Mouse (Mus musculus) limb, embryonic 11.5 days (tissue): ENCODE measurements around the gene Ctnna3. TPM values are rescaled to one million over a fixed set of nuclear protein-coding genes. Genes with fewer than 3 reads are reported as not detected.
A peak's percentile ranks its signal among the peaks of the same experiment; 100 is the strongest.
"Not testable (repeated sequence)": the region's sequence is repeated elsewhere in the genome, so short reads cannot be mapped to it uniquely, and the experiment has no call there.

Source experiments
- ATAC-seq: fragments of 200-750 bp; cut with Nextera tagmentation; 2 replicates; pipeline ENCODE4 v1.8.0; 2017; ENCODE audit warnings: low read depth; ENCODE audit not compliant: insufficient number of reproducible peaks, low FRiP score, low TSS enrichment
- DNase-seq: peaks from one replicate; pipeline ENCODE4 v3.0.0-alpha.2; 2015; ENCODE audit warnings: low spot score
- H3K27ac ChIP-seq: fragments of 300-500 bp; sonication (generic); replicated peaks from 2 replicates; pipeline ENCODE4 v1.5.1; 2014; ENCODE audit warnings: low read depth, mild to moderate bottlenecking, low read length
- H3K27me3 ChIP-seq: fragments of 300-500 bp; sonication (generic); 2 replicates; pipeline ENCODE4 v1.6.1; 2014; ENCODE audit warnings: mild to moderate bottlenecking, low read length, mixed read lengths; ENCODE audit not compliant: control insufficient read depth, insufficient read depth
- H3K36me3 ChIP-seq: fragments of 300-500 bp; sonication (generic); 2 replicates; pipeline ENCODE4 v1.6.1; 2014; ENCODE audit warnings: mild to moderate bottlenecking, low read length, moderate library complexity, mixed read lengths; ENCODE audit not compliant: control insufficient read depth, insufficient read depth
- H3K4me1 ChIP-seq: fragments of 300-500 bp; sonication (generic); 2 replicates; pipeline ENCODE4 v1.6.1; 2014; ENCODE audit warnings: low read length, mixed read lengths; ENCODE audit not compliant: control insufficient read depth, insufficient read depth
- H3K4me2 ChIP-seq: fragments of 300-500 bp; sonication (generic); 2 replicates; pipeline ENCODE4 v1.6.1; 2014; ENCODE audit warnings: low read depth, mild to moderate bottlenecking, moderate library complexity; ENCODE audit not compliant: severe bottlenecking
- H3K4me3 ChIP-seq: fragments of 300-500 bp; sonication (generic); 2 replicates; pipeline ENCODE4 v1.5.1; 2014; ENCODE audit warnings: low read depth, low read length
- H3K9ac ChIP-seq: fragments of 300-500 bp; sonication (generic); 2 replicates; pipeline ENCODE4 v1.6.1; 2014; ENCODE audit warnings: mild to moderate bottlenecking, low read length
- H3K9me3 ChIP-seq: fragments of 300-500 bp; sonication (generic); 2 replicates; pipeline ENCODE4 v1.6.1; 2016; ENCODE audit warnings: low read length; ENCODE audit not compliant: control insufficient read depth
- WGBS: fragments of 180-500 bp; shearing (Covaris S2); extraction: QIAGEN DNeasy Blood & Tissue Kit; methylation state at CpG from one replicate; pipeline ENCODE4 v1.1.7; 2014; 5-methylcytosine and 5-hydroxymethylcytosine counted together
- polyA plus RNA-seq: library from polyadenylated mRNA; unstranded; fragments of >200 nt; fragmentation: Nextera tagmentation; extraction: Ambion mirVana; gene quantifications from 2 replicates; pipeline ENCODE4 v1.2.1, GENCODE M21; 2014

Ctnna3 gene
- polyA plus RNA-seq: 0.04 TPM in 1 of 2 replicates, not detected in the other

- under 1% methylated on average over 55 of the region's 55 CpGs for WGBS
- H3K9me3 ChIP-seq: no peaks in the 10 kb centered on the region
- H3K4me3 ChIP-seq: peak within 1 kb of the TSS; percentile 52
- DNase-seq (peak; percentile 95), ATAC-seq (peak; percentile 93)
- no peaks in the 10 kb centered on the region for H3K27me3 ChIP-seq
- peak within 1 kb of the TSS; percentile 40 for H3K4me2 ChIP-seq
- H3K9ac ChIP-seq: peak within 1 kb of the TSS; percentile 73
- H3K36me3 ChIP-seq: no peaks in the 10 kb centered on the region
- H3K4me1 ChIP-seq: no peaks in the 10 kb centered on the region
- H3K27ac ChIP-seq: peak within 1 kb of the TSS; percentile 24; the same call in 1 of the 2 replicates
Observed at GRCm38 (mm10) chr10:63429785-63430305, at the start of gene Ctnna3. Gene Ctnna3 (plus strand): TSS chr10:63430098.

- ATAC-seq (no peak), DNase-seq (peak; percentile 31)
- Histone ChIP-seq H3K27me3 (no peaks in the 10 kb centered on the region), H3K4me3 (peak within 1 kb of the TSS; percentile 44), H3K4me1 (no peaks in the 10 kb centered on the region; the same call in 1 of the 2 replicates), H3K4me2 (peak within 1 kb of the TSS; percentile 81), H3K27ac (no peak within 1 kb of the TSS), H3K36me3 (no peaks in the 10 kb centered on the region), H3K9ac (peak within 1 kb of the TSS; percentile 62), H3K9me3 (no peaks in the 10 kb centered on the region)
- 5% methylated on average over 24 of the region's 24 CpGs for WGBS
Observed at GRCm38 (mm10) chr10:63381498-63382280, 48.2 kb upstream of the Ctnna3 start, which contains the start of gene Sirt1. Gene Sirt1 (minus strand): TSS chr10:63381704.

DNA sequence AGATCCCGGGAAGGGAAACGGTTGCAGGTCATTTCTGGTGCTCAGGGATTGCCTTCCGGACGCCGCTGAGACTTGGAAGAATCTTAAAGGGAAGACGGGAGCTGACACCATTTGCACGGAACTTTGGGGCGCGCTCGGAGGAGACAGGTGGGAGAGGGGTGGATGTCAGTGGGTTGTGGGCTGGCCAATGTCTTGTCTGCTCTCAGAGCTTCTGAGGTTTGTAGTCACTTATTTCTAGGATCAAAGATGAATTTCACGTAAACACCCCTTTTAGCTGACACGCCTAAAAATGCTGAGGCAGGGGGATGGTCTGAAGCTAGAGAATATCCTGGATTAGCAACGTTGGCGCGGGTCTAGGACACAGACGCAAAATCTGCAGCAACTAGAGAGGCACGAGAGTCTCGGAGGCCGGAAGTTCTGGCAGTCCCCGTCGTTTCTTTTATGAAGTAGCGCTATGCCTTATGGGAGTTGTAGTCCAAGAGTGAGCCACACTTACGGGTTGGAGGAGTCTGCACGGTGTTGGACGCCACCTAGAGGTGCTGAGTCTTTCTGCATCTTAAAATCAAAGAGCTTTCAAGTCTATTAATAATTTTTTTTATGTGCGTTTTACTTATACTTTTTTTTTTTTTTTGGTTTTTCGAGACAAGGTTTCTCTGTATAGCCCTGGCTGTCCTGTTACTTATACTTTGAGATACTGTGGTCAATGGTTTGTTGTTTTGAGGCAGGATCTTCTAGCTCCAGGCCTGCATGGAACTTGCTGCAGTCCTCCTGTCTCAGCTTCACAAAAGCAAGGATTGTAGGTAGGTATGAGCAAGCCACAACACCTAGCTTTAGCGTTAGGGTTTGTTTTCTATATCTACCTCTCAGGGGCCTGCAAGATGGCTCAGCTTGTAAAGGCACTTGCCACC lies 47.3 kb upstream of the Ctnna3 start, which contains the start of gene Dnajc12:
Gene Dnajc12, plus strand, starts transcription at position 72 of the 908 bp plus-strand sequence.
- Histone ChIP-seq H3K4me3 (peak within 1 kb of the TSS; percentile 44), H3K9me3 (no peaks in the 10 kb centered on the region), H3K36me3 (no peaks in the 10 kb centered on the region), H3K4me2 (peak within 1 kb of the TSS; percentile 81), H3K9ac (peak within 1 kb of the TSS; percentile 62), H3K27ac (no peak within 1 kb of the TSS), H3K27me3 (no peaks in the 10 kb centered on the region), H3K4me1 (no peaks in the 10 kb centered on the region; the same call in 1 of the 2 replicates)
- DNase-seq (peak; percentile 88), ATAC-seq (peak; percentile 91)
- WGBS: under 1% methylated on average over 28 of the region's 28 CpGs

DNA sequence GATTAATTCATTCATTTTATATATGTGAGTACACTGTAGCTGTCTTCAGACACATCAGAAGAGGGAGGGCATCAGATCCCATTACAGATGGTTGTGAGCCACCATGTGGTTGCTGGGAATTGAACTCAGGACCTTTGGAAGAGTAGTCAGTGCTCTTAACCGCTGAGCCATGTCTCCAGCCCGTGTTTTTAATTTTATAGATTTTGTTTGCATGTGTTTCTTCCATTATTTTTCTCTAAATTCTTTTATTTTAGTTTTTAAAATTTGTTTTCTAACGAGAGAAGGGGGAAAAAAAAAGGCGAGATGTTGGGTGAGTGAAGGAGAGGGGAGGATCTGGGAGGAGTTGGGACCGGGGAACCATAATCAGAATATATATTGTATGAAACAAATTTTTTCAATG lies 44.0 kb upstream of the Ctnna3 start:
- H3K36me3 ChIP-seq, H3K27me3 ChIP-seq, ATAC-seq, H3K9me3 ChIP-seq, H3K9ac ChIP-seq, H3K4me1 ChIP-seq, H3K27ac ChIP-seq, DNase-seq: not testable (repeated sequence)
- Histone ChIP-seq H3K4me2 (peak overlapping the region; percentile 60), H3K4me3 (peak overlapping the region; percentile 40; the same call in 1 of the 2 replicates)
- WGBS: 35% methylated on average over 5 of the region's 5 CpGs

- WGBS: 0% methylated on average over 19 of the region's 19 CpGs
- Histone ChIP-seq H3K36me3 (no peaks in the 10 kb centered on the region), H3K4me2 (peak overlapping the region; percentile 60), H3K9me3 (no peaks in the 10 kb centered on the region), H3K27ac (no peak overlapping the region), H3K4me3 (peak overlapping the region; percentile 40), H3K4me1 (no peaks in the 10 kb centered on the region; the same call in 1 of the 2 replicates), H3K27me3 (no peaks in the 10 kb centered on the region), H3K9ac (peak overlapping the region; percentile 35; the same call in 1 of the 2 replicates)
- DNase-seq (peak; percentile 80), ATAC-seq (peak; percentile 64; the same call in 1 of the 2 replicates)
Observed at GRCm38 (mm10) chr10:63386444-63386843, 43.5 kb upstream of the Ctnna3 start.

- 4% methylated on average over 10 of the region's 10 CpGs for WGBS
- Histone ChIP-seq H3K9ac (no peak overlapping the region), H3K36me3 (no peaks in the 10 kb centered on the region), H3K4me3 (peak overlapping the region; percentile 40), H3K27me3 (no peaks in the 10 kb centered on the region), H3K9me3 (no peaks in the 10 kb centered on the region), H3K4me1 (no peaks in the 10 kb centered on the region), H3K27ac (no peak overlapping the region), H3K4me2 (peak overlapping the region; percentile 60)
- ATAC-seq (no peak), DNase-seq (no peak)
Observed at GRCm38 (mm10) chr10:63386991-63387390, 42.9 kb upstream of the Ctnna3 start.

DNA sequence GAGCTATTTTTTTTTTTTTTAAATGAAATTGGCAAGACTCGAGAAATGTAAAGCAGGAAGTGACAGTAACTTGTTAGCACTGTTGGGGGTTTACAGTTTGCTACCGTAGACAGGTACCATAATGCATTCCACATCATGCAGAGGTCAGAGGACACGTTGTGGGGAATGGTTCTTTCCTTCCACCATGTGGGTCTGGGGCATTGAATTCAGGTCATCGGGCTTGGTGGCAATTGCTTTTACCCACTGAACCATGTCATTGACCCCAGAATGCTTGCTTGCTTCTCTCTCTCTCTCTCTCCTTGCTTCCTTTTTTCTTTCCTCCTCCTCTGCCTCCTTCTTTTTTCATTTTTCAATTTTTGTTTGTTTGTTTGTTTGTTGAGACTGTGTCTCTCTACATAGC lies 41.0 kb upstream of the Ctnna3 start:
- WGBS: 80% methylated on average over 4 of the region's 4 CpGs
- no peak for ATAC-seq

DNA sequence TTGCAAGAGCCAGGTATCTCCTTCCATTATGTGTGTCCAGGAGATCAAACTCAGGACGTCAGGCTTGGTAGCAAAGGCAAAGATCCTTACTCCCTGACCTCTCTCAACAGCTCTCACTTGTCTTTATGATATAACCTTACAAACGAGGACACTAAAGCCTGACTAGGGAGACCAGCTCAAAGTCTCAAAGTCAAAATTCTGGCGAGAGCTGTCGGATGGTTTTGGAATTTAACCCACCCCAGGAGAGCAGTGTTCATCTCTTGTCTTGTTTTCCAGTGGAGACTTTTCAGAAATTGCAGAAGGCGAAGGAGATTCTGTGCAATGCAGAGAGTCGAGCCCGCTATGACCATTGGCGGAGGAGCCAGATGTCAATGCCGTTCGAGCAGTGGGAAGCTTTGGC lies 32.9 kb upstream of the Ctnna3 start:
- no peak overlapping the region for H3K27ac ChIP-seq
- no peak for ATAC-seq
- H3K36me3 ChIP-seq: no peaks in the 10 kb centered on the region
- no peaks in the 10 kb centered on the region for H3K27me3 ChIP-seq
- 93% methylated on average over 10 of the region's 10 CpGs for WGBS
- no peak overlapping the region for H3K4me2 ChIP-seq
- H3K4me3 ChIP-seq: no peak overlapping the region
- DNase-seq: no peak
- no peaks in the 10 kb centered on the region for H3K9me3 ChIP-seq
- H3K9ac ChIP-seq: no peak overlapping the region
- H3K4me1 ChIP-seq: no peaks in the 10 kb centered on the region

More for the DNA sequence above, 41.0 kb upstream of the Ctnna3 start:
- Histone ChIP-seq H3K27ac (no peak overlapping the region), H3K4me1 (no peaks in the 10 kb centered on the region), H3K9me3 (no peaks in the 10 kb centered on the region), H3K27me3 (no peaks in the 10 kb centered on the region), H3K4me2 (no peak overlapping the region), H3K9ac (no peak overlapping the region), H3K4me3 (no peak overlapping the region), H3K36me3 (no peaks in the 10 kb centered on the region)
- DNase-seq: no peak
